Mouse (Mus musculus) intestine, embryonic 16.5 days (tissue): ENCODE results near the gene Prpf19. TPM values are rescaled to one million over a fixed set of nuclear protein-coding genes. Genes with fewer than 3 reads are reported as not detected.

Experiments
- ATAC-seq: fragments of 200-750 bp; cut with Nextera tagmentation; 2 replicates; pipeline ENCODE4 v1.8.0; 2017; ENCODE audit warnings: moderate TSS enrichment, moderate library complexity
- H3K27ac ChIP-seq: fragments of 300-500 bp; sonication (generic); 2 replicates; pipeline ENCODE4 v1.5.1; 2014; ENCODE audit warnings: mild to moderate bottlenecking, low read length
- H3K27me3 ChIP-seq: fragments of 300-500 bp; sonication (generic); replicated peaks from 2 replicates; pipeline ENCODE4 v1.6.1; 2014; ENCODE audit warnings: low read length, control low read depth, mixed read lengths; ENCODE audit not compliant: control insufficient read depth, insufficient read depth
- H3K36me3 ChIP-seq: fragments of 300-500 bp; sonication (generic); 2 replicates; pipeline ENCODE4 v1.6.1; 2014; ENCODE audit warnings: low read length, control low read depth; ENCODE audit not compliant: control insufficient read depth, insufficient read depth
- H3K4me1 ChIP-seq: fragments of 300-500 bp; sonication (generic); 2 replicates; pipeline ENCODE4 v1.6.1; 2014; ENCODE audit warnings: low read length, control low read depth, mixed read lengths; ENCODE audit not compliant: control insufficient read depth, insufficient read depth
- H3K4me2 ChIP-seq: fragments of 300-500 bp; sonication (generic); 2 replicates; pipeline ENCODE4 v1.6.1; 2014; ENCODE audit warnings: low read depth, low read length, control low read depth
- H3K4me3 ChIP-seq: fragments of 300-500 bp; sonication (generic); 2 replicates; pipeline ENCODE4 v1.5.1; 2014; ENCODE audit warnings: mild to moderate bottlenecking, low read length
- H3K9ac ChIP-seq: fragments of 300-500 bp; sonication (generic); 2 replicates; pipeline ENCODE4 v1.6.1; 2014; ENCODE audit warnings: low read depth, low read length
- H3K9me3 ChIP-seq: fragments of 300-500 bp; sonication (generic); 2 replicates; pipeline ENCODE4 v1.6.1; 2016; ENCODE audit warnings: low read length, control low read depth; ENCODE audit not compliant: control insufficient read depth
- WGBS: fragments of 180-500 bp; shearing (Covaris S2); extraction: QIAGEN DNeasy Blood & Tissue Kit; methylation state at CpG from one replicate; pipeline ENCODE4 v1.1.7; 2014; 5-methylcytosine and 5-hydroxymethylcytosine counted together
- polyA plus RNA-seq: library from polyadenylated mRNA; unstranded; fragments of >200 nt; fragmentation: Nextera tagmentation; extraction: Ambion mirVana; gene quantifications from 2 replicates; pipeline ENCODE4 v1.2.1, GENCODE M21; 2015

The Prpf19 gene
- polyA plus RNA-seq, 1 experiment from 2014 or later, result 35.0 TPM

DNA sequence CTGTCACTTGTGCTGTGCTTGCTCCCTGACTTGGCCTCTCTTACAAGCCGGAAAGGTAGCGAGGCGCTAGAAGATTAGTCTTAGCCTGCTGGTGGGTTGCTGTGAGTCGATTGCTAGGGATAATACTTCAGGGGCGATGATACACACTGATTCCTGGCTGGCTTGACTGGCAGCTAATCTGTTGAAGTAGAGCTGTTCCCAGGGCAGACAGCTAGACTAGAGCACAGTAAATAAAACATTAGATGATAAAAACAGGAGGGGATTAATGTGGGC is 10.6 kb downstream of the Prpf19 start:
- Histone ChIP-seq H3K4me3 (no peak overlapping the region), H3K36me3 (peaks cover 27% of the 10 kb centered on the region; the same call in 1 of the 2 replicates), H3K27me3 (no peaks in the 10 kb centered on the region), H3K27ac (peak overlapping the region; percentile 93), H3K4me1 (peaks cover 26% of the 10 kb centered on the region), H3K4me2 (peak overlapping the region; percentile 25; the same call in 1 of the 2 replicates), H3K9me3 (no peaks in the 10 kb centered on the region), H3K9ac (peak overlapping the region; percentile 46)
- 0 out of 2 replicates have a peak, but pooled peaks have one; percentile 14 for ATAC-seq
- 44% methylated on average over 5 of the region's 5 CpGs for WGBS

DNA sequence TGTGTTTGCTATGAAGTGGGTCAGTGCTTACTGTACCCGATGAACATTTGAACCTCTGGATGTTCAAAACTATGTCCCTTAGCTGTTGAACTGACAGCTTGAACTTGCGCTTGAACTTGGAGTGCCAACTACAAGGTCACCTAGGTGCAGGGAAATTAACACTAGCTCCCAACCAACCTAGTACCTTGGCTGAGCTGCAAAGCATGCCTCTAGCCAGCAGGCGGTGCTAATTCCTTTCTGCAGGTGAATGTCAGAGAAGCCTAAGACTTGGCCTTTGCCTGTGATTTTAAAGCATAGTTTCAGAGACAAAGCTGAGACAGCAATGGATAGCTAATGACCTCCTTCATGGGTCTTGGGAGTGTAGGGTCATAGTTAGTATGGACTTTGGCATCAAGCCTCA is 12.9 kb downstream of the Prpf19 start:
- H3K27ac ChIP-seq, result 0 out of 2 replicates have a peak overlapping the region, but pooled peaks have one; percentile 81
- no peak overlapping the region for H3K9ac ChIP-seq
- no peak for ATAC-seq
- 53% methylated on average over 3 of the region's 3 CpGs for whole genome bisulfite sequencing
- H3K4me1 ChIP-seq, result peaks cover 32% of the 10 kb centered on the region
- H3K4me2 ChIP-seq, result no peak overlapping the region
- peaks cover 17% of the 10 kb centered on the region; the same call in 1 of the 2 replicates for H3K36me3 ChIP-seq
- H3K9me3 ChIP-seq, result no peaks in the 10 kb centered on the region
- no peaks in the 10 kb centered on the region for H3K27me3 ChIP-seq
- H3K4me3 ChIP-seq, result no peak overlapping the region

DNA sequence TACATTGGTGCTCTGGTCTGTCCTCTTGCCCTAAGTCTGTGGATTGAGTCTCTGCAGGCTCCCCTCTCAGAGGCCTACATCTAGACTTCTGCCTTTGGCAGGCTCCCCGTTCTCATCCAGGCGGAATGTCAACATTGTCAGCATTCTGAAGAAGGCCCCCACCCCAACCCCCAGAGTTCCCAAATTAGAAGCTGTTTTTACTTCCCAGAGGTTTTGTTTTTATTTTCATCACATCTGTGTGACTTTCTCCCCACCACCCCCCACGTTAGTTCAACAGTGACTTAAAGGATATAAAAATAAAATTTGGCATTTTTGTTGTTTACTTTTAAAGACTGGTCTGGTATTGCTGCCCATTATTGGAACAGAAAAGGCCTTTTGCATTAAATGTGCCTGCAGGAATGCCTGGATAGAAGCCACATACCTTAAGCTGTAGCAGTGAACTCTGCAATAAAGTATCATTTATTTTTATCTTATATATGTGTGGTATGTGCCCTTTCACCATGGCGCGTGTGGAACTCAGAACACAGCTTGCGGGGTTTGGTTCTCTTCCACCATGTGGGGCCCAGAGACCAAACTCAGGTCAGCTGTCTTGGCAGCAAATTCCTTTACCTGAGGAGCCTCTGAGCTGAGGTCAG is 14.2 kb downstream of the Prpf19 start:
- 49% methylated on average over 6 of the region's 6 CpGs for WGBS
- Histone ChIP-seq H3K9me3 (no peaks in the 10 kb centered on the region), H3K9ac (no peak overlapping the region; the same call in 1 of the 2 replicates), H3K36me3 (peaks cover 14% of the 10 kb centered on the region; the same call in 1 of the 2 replicates), H3K4me3 (no peak overlapping the region), H3K4me1 (peaks cover 31% of the 10 kb centered on the region), H3K4me2 (no peak overlapping the region), H3K27ac (peak overlapping the region; percentile 81), H3K27me3 (no peaks in the 10 kb centered on the region)
- ATAC-seq, result peak; percentile 61

DNA sequence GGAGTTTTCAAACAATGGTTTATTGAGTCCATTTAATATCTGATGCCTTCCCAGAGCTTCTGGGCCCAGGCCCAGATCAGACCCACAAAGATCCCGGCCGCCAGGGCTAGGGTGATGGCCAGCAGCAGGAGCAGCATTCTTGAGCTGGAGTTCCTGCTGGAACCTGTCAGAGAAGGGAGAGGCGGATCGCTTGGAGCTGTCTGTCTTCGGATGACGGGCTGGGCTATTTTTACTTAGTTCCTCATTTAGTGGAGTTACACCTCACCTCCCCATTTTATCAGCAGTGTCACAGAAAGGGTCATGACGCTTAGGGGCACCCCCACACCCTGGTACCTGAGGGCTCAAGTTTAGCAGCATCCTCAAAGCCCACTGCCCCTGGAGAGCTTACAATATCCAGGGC is 19.3 kb downstream of the Prpf19 start:
- Histone ChIP-seq H3K4me2 (no peak overlapping the region), H3K27ac (no peak overlapping the region), H3K9me3 (no peaks in the 10 kb centered on the region), H3K36me3 (no peaks in the 10 kb centered on the region), H3K9ac (no peak overlapping the region), H3K4me1 (peaks cover 9% of the 10 kb centered on the region; the same call in 1 of the 2 replicates), H3K4me3 (no peak overlapping the region), H3K27me3 (no peaks in the 10 kb centered on the region)
- WGBS, result 58% methylated on average over 7 of the region's 7 CpGs
- ATAC-seq, result no peak

DNA sequence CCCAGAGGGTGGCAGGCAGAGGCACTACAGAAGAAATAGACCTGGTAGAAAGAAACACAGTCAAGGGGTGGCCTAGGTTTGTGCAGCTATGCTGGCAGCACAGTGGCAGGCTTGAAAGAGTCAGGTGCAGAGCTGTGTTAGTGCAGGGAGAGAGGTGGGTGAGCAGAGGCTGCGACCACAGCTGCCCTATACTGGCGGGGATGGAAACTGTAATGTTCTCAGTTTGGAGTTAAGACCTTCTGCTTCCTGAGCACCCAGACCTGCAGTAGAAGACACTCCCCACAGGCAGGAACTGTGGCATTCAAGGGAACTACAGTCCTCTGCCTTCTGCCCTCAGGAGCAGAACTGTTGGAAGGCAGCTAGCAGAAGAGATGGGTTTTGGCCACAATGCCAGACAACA is 19.8 kb downstream of the Prpf19 start:
- Histone ChIP-seq H3K4me2 (no peak overlapping the region), H3K27ac (no peak overlapping the region), H3K4me3 (no peak overlapping the region), H3K9ac (no peak overlapping the region), H3K9me3 (no peaks in the 10 kb centered on the region), H3K36me3 (no peaks in the 10 kb centered on the region), H3K27me3 (no peaks in the 10 kb centered on the region), H3K4me1 (peaks cover 6% of the 10 kb centered on the region; the same call in 1 of the 2 replicates)
- no peak for ATAC-seq
- WGBS, result 67% methylated on average over 2 of the region's 2 CpGs

DNA sequence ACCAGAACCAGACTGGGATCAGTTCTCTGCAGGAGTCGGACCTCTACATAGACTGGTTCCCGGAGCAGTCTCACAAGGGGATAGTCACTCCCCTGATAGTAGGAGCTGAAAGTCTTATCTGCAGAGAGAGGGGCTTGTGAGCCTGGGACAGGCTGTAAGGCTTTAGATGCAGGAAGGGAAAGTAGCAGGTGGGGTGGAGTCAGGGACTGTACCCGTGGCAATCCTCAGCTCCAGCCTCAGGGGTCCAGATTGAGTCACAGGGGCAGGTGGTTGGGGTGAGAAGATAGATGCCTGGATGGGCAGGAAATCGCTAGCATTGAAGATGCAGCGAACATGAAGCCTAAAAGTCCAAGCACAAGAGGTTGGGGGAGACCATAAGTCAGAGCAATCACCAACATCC is 21.5 kb downstream of the Prpf19 start:
- no peaks in the 10 kb centered on the region for H3K27me3 ChIP-seq
- H3K27ac ChIP-seq, result no peak overlapping the region
- no peaks in the 10 kb centered on the region for H3K36me3 ChIP-seq
- no peak for ATAC-seq
- H3K9me3 ChIP-seq, result no peaks in the 10 kb centered on the region
- 50% methylated on average over 5 of the region's 5 CpGs for WGBS
- H3K9ac ChIP-seq, result no peak overlapping the region
- H3K4me2 ChIP-seq, result no peak overlapping the region
- H3K4me1 ChIP-seq, result peaks cover 2% of the 10 kb centered on the region; the same call in 1 of the 2 replicates
- no peak overlapping the region for H3K4me3 ChIP-seq

DNA sequence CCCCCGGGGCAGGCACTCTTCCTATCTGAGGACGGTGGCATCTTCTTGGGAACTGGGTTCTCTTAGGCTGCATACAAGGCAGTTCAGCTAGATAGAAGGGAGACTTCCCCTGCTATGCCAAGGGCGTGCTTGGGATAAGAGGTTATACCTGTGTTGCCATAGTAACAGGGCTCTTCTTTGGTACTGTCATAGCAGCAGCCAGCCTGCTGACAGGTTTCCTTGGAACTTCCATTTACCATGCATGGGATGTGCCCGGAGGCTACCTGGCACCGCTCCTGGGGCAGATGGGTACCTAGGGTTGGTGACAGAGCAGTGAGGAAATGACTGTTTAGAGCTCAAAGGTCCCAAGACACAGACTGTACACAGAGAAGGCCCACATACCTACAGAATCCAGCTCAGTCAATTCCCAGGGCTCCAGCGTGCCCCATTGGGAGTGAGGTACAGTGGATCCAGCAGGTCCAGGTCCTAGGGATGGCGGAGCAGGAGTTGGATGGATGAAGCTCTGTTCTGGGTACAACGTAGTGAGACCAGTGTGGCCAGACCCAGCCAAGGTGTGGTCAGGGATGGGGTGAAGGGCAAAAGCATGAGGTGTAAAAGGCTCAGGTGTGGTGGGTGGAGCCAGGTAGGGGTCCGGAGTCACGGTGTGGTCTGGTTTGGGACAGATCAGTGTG is 23.4 kb downstream of the Prpf19 start:
- Histone ChIP-seq H3K4me1 (no peaks in the 10 kb centered on the region), H3K36me3 (no peaks in the 10 kb centered on the region), H3K4me2 (no peak overlapping the region), H3K27me3 (no peaks in the 10 kb centered on the region), H3K27ac (no peak overlapping the region), H3K9me3 (no peaks in the 10 kb centered on the region), H3K9ac (no peak overlapping the region), H3K4me3 (no peak overlapping the region)
- ATAC-seq, result no peak; the same call in 1 of the 2 replicates
- 83% methylated on average over 10 of the region's 10 CpGs for WGBS

DNA sequence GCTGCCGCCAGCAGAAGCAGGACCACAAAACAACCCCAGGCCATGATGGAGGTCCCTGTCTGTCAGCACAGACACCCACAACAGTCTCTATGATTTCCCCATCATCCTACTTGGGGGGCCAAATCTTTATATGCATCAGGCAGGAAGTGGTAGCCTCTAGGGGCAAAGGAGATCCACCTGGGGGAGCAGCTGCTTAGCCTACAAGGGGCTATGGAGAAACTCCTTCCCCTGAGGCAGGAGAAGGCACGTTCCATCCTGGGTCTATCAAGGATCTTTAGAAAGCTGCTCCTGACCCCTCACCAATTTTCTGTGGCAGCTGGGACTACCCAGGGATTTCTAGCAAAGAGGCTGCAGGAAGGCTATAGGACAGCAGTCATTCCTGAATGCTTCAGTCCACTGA is 25.5 kb downstream of the Prpf19 start, which contains the start of gene Zp1:
Gene Zp1 (minus strand): TSS at position 101 of the 400 bp plus-strand sequence.
- H3K27me3 ChIP-seq, result no peaks in the 10 kb centered on the region
- ATAC-seq, result no peak
- no peak within 1 kb of the TSS for H3K4me2 ChIP-seq
- H3K4me3 ChIP-seq, result no peak within 1 kb of the TSS
- H3K36me3 ChIP-seq, result no peaks in the 10 kb centered on the region
- WGBS, result 82% methylated on average over 2 of the region's 2 CpGs
- no peak within 1 kb of the TSS for H3K27ac ChIP-seq
- H3K9me3 ChIP-seq, result no peaks in the 10 kb centered on the region
- no peaks in the 10 kb centered on the region for H3K4me1 ChIP-seq
- no peak within 1 kb of the TSS for H3K9ac ChIP-seq

DNA sequence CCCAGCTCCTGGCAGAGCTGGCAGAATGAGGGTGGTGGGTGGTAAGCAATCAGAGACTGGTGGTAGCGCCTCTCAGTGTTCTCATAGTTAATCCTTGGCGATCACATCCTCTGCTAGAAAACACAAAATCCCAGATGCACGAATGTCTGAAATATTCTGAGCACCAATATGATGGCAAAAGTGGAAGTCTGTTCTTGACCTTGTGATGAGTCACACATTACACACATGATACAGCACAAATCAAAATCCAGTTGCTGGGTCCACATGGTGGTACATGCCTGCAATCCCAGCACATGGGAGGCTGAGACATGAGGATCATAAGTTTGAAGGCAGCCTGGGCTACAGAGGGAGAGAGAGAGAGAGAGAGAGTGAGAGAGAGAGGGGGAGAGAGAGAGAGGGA is 26.0 kb downstream of the Prpf19 start:
- H3K4me3 ChIP-seq, result no peak overlapping the region
- WGBS, result 70% methylated on average over 3 of the region's 3 CpGs
- H3K4me2 ChIP-seq, result no peak overlapping the region
- ATAC-seq, result no peak
- H3K4me1 ChIP-seq, result peaks cover under 1% of the 10 kb centered on the region; the same call in 1 of the 2 replicates
- no peak overlapping the region for H3K9ac ChIP-seq
- no peaks in the 10 kb centered on the region for H3K36me3 ChIP-seq
- no peak overlapping the region for H3K27ac ChIP-seq
- no peaks in the 10 kb centered on the region for H3K9me3 ChIP-seq
- H3K27me3 ChIP-seq, result no peaks in the 10 kb centered on the region
